Mouse (Mus musculus): ENCODE measurements around the gene Secisbp2. TPM values are rescaled to one million over a fixed set of nuclear protein-coding genes. Genes with fewer than 3 reads are reported as not detected.
"Not testable (repeated sequence)": the region's sequence is repeated elsewhere in the genome, so short reads cannot be mapped to it uniquely, and the experiment has no call there.

The Secisbp2 gene
- polyA plus RNA-seq, 1 experiment from 2014 or later, result 35.3 TPM

GRCm38 (mm10) chr13:51645872-51646271 is 5.6 kb upstream of the Secisbp2 start:
- ATAC-seq, result no peak
- H3K36me3 ChIP-seq, result no peaks in the 10 kb centered on the region
- no peaks in the 10 kb centered on the region for H3K27me3 ChIP-seq
- WGBS, result under 1% methylated on average over 7 of the region's 7 CpGs
- no peaks in the 10 kb centered on the region for H3K9me3 ChIP-seq
- peak overlapping the region; percentile 92 for H3K4me2 ChIP-seq (replicated peaks)
- H3K4me1 ChIP-seq (replicated peaks), result peaks cover 29% of the 10 kb centered on the region
- H3K9ac ChIP-seq (replicated peaks), result peak overlapping the region; percentile 74
- H3K27ac ChIP-seq, result no peak overlapping the region
- H3K4me3 ChIP-seq (replicated peaks), result peak overlapping the region; percentile 77

- Histone ChIP-seq H3K27me3 (no peaks in the 10 kb centered on the region), H3K4me2 (replicated peaks) (peak overlapping the region; percentile 92), H3K9me3 (no peaks in the 10 kb centered on the region), H3K4me3 (replicated peaks) (peak overlapping the region; percentile 77), H3K36me3 (no peaks in the 10 kb centered on the region), H3K27ac (no peak overlapping the region), H3K4me1 (replicated peaks) (peaks cover 32% of the 10 kb centered on the region), H3K9ac (replicated peaks) (peak overlapping the region; percentile 42; the same call in 1 of the 2 replicates)
- WGBS, result 23% methylated on average over 3 of the region's 3 CpGs
- ATAC-seq, result no peak
Measured at GRCm38 (mm10) chr13:51646362-51647027, 5.0 kb upstream of the Secisbp2 start.

- no peaks in the 10 kb centered on the region for H3K27me3 ChIP-seq
- H3K4me2 ChIP-seq (replicated peaks), result peak overlapping the region; percentile 47; the same call in 1 of the 2 replicates
- 88% methylated on average over 3 of the region's 3 CpGs for WGBS
- H3K36me3 ChIP-seq, result no peaks in the 10 kb centered on the region
- no peak overlapping the region for H3K27ac ChIP-seq
- 0 out of 2 replicates have a peak overlapping the region, but pooled peaks have one; percentile 28 for H3K4me3 ChIP-seq (replicated peaks)
- no peaks in the 10 kb centered on the region for H3K9me3 ChIP-seq
- H3K9ac ChIP-seq (replicated peaks), result no peak overlapping the region
- H3K4me1 ChIP-seq (replicated peaks), result peaks cover 40% of the 10 kb centered on the region
- ATAC-seq, result no peak
Measured at GRCm38 (mm10) chr13:51647770-51648169, 3.7 kb upstream of the Secisbp2 start.

- H3K4me2 ChIP-seq (replicated peaks), result no peak overlapping the region
- 93% methylated on average over 4 of the region's 4 CpGs for WGBS
- H3K4me3 ChIP-seq (replicated peaks), result no peak overlapping the region
Measured at GRCm38 (mm10) chr13:51648237-51648636, 3.3 kb upstream of the Secisbp2 start.

GRCm38 (mm10) chr13:51649740-51650139 is 1.8 kb upstream of the Secisbp2 start:
- Histone ChIP-seq H3K36me3 (peaks cover 15% of the 10 kb centered on the region), H3K4me1 (replicated peaks) (peaks cover 38% of the 10 kb centered on the region), H3K9ac (replicated peaks) (no peak overlapping the region), H3K4me3 (replicated peaks) (no peak overlapping the region), H3K9me3 (no peaks in the 10 kb centered on the region), H3K27me3 (no peaks in the 10 kb centered on the region), H3K4me2 (replicated peaks) (no peak overlapping the region), H3K27ac (no peak overlapping the region)
- WGBS, result 52% methylated on average over 1 of the region's 1 CpGs
- no peak for ATAC-seq

More at GRCm38 (mm10) chr13:51648237-51648636, 3.3 kb upstream of the Secisbp2 start:
- Histone ChIP-seq H3K36me3 (peaks cover 3% of the 10 kb centered on the region), H3K27me3 (no peaks in the 10 kb centered on the region), H3K27ac (no peak overlapping the region), H3K9me3 (no peaks in the 10 kb centered on the region), H3K9ac (replicated peaks) (no peak overlapping the region), H3K4me1 (replicated peaks) (peaks cover 40% of the 10 kb centered on the region)
- ATAC-seq, result no peak

GRCm38 (mm10) chr13:51653159-51653558 is 1.7 kb downstream of the Secisbp2 start:
- Histone ChIP-seq H3K4me3 (replicated peaks) (no peak overlapping the region), H3K4me1 (replicated peaks) (peaks cover 14% of the 10 kb centered on the region), H3K36me3 (peaks cover 49% of the 10 kb centered on the region), H3K9ac (replicated peaks) (no peak overlapping the region), H3K4me2 (replicated peaks) (no peak overlapping the region), H3K9me3 (no peaks in the 10 kb centered on the region), H3K27me3 (no peaks in the 10 kb centered on the region), H3K27ac (no peak overlapping the region)
- ATAC-seq, result no peak
- WGBS, result 96% methylated on average over 6 of the region's 6 CpGs

- 95% methylated on average over 9 of the region's 9 CpGs for WGBS
- Histone ChIP-seq H3K9me3 (no peaks in the 10 kb centered on the region), H3K36me3 (peaks cover 57% of the 10 kb centered on the region), H3K4me1 (replicated peaks) (peaks cover 14% of the 10 kb centered on the region), H3K27ac (no peak overlapping the region), H3K4me3 (replicated peaks) (no peak overlapping the region), H3K4me2 (replicated peaks) (no peak overlapping the region), H3K9ac (replicated peaks) (no peak overlapping the region), H3K27me3 (no peaks in the 10 kb centered on the region)
- no peak for ATAC-seq
Measured at GRCm38 (mm10) chr13:51653961-51654360, 2.5 kb downstream of the Secisbp2 start.

- H3K9me3 ChIP-seq, result no peaks in the 10 kb centered on the region
- H3K9ac ChIP-seq (replicated peaks), result no peak overlapping the region
- H3K27me3 ChIP-seq, result no peaks in the 10 kb centered on the region
- H3K4me2 ChIP-seq (replicated peaks), result no peak overlapping the region
- peaks cover 8% of the 10 kb centered on the region for H3K4me1 ChIP-seq (replicated peaks)
- WGBS, result 98% methylated on average over 13 of the region's 13 CpGs
- no peak for ATAC-seq
- H3K27ac ChIP-seq, result no peak overlapping the region
- H3K36me3 ChIP-seq, result peaks cover 82% of the 10 kb centered on the region
- no peak overlapping the region for H3K4me3 ChIP-seq (replicated peaks)
Measured at GRCm38 (mm10) chr13:51656516-51657235, 5.2 kb downstream of the Secisbp2 start.

- Histone ChIP-seq H3K9me3 (no peaks in the 10 kb centered on the region), H3K4me3 (replicated peaks) (no peak overlapping the region), H3K36me3 (peaks cover 94% of the 10 kb centered on the region), H3K27ac (no peak overlapping the region), H3K4me2 (replicated peaks) (no peak overlapping the region), H3K27me3 (no peaks in the 10 kb centered on the region), H3K9ac (replicated peaks) (no peak overlapping the region), H3K4me1 (replicated peaks) (no peaks in the 10 kb centered on the region)
- no peak for ATAC-seq
- 94% methylated on average over 3 of the region's 3 CpGs for WGBS
Measured at GRCm38 (mm10) chr13:51658094-51658493, 6.6 kb downstream of the Secisbp2 start.

GRCm38 (mm10) chr13:51659573-51659972 is 8.1 kb downstream of the Secisbp2 start:
- ATAC-seq, result no peak

GRCm38 (mm10) chr13:51663561-51663960 is 12.1 kb downstream of the Secisbp2 start:
- Histone ChIP-seq H3K4me3 (replicated peaks) (no peak overlapping the region), H3K27me3 (no peaks in the 10 kb centered on the region), H3K36me3 (peaks cover 93% of the 10 kb centered on the region), H3K4me2 (replicated peaks) (no peak overlapping the region), H3K27ac (no peak overlapping the region), H3K9me3 (no peaks in the 10 kb centered on the region), H3K4me1 (replicated peaks) (no peaks in the 10 kb centered on the region), H3K9ac (replicated peaks) (no peak overlapping the region)
- ATAC-seq, result no peak
- WGBS, result 96% methylated on average over 2 of the region's 2 CpGs

More at GRCm38 (mm10) chr13:51659573-51659972, 8.1 kb downstream of the Secisbp2 start:
- Histone ChIP-seq H3K4me3 (replicated peaks) (no peak overlapping the region), H3K27ac (no peak overlapping the region), H3K9ac (replicated peaks) (no peak overlapping the region), H3K4me2 (replicated peaks) (no peak overlapping the region), H3K4me1 (replicated peaks) (no peaks in the 10 kb centered on the region), H3K27me3 (no peaks in the 10 kb centered on the region), H3K9me3 (no peaks in the 10 kb centered on the region), H3K36me3 (peaks cover 94% of the 10 kb centered on the region)
- WGBS, result 95% methylated on average over 7 of the region's 7 CpGs

GRCm38 (mm10) chr13:51668195-51668594 is 16.7 kb downstream of the Secisbp2 start:
- WGBS, result 94% methylated on average over 12 of the region's 12 CpGs
- not testable (repeated sequence) for H3K4me1 ChIP-seq (replicated peaks); H3K9ac ChIP-seq (replicated peaks); H3K27me3 ChIP-seq; H3K9me3 ChIP-seq; ATAC-seq; H3K4me2 ChIP-seq (replicated peaks); H3K27ac ChIP-seq; H3K4me3 ChIP-seq (replicated peaks)
- peaks cover 83% of the 10 kb centered on the region for H3K36me3 ChIP-seq
